Mouse (Mus musculus): ENCODE measurements at regions not wholly inside any gene's neighbourhood (a gene's known extent, or its start where the extent isn't known, plus 50 kb on each side); places are given as distances from the start of the nearest gene placed in this dataset.
A peak's percentile ranks its signal among the peaks of the same experiment; 100 is the strongest.

DNA sequence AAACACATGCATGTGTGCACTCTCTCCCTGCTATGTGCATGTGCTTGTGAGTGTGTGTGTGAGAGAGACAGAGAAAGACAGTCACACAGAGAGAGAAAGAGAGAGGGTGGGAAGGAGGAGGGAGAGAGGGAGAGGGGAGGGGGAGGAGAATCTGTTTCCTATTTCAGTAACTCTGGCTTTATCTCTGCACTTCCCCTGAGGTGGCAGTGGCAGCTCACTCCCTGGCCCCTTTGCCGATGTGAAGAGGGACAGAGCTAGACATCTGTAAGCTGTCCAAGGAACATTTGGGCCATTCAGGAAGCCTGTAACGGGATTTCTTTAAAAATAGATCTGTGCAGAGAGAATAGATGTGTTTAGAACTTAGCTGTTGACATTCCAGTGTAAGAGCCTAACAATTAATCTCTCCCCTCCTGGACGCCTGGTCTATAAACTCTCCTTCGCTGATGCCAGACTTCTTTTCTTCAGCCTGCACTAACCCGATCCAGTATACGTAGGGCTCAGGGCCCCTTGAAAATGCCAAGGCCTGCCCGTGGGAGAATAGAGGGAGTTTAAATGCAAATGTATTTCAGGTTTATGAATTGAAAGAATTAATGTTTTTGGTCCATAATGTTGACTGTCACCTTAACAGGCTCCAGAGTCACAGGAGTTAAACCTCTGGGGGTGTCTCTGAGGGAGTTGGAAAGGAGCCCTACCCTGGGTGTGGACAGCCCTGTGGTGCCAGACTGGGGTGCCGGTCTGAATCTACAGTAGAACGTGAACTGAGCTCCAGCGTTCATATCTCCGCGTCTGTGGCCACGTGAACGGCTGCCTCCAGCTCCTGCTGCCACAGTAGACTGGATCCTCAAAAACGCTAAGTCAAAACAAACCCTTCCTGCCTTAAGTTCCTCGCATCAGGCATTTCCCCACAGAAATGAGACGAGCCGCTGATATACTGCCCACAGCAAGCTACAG lies 336.6 kb upstream of the Gm10131 start:
- DNase-seq = no peak

DNA sequence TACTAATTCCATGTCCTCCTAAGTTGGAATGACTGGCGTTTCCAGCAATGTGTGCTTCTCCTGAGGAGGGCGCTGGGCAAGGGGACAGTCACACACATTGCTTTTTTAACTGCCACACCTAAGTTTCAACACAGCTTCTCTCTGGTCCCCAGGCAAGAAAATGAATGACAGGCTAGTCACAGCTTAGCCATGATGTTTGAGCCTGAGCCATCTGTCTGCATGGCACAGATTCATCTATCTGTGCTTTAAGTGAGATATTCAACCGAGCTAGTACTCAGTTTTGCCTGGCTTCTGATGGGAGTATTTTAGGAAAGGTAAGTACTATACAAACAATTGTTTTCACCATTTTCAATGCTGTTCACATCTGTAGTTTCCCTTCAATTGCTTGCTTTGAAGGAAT lies 331.2 kb upstream of the Gm10131 start:
- DNase-seq = no peak

DNA sequence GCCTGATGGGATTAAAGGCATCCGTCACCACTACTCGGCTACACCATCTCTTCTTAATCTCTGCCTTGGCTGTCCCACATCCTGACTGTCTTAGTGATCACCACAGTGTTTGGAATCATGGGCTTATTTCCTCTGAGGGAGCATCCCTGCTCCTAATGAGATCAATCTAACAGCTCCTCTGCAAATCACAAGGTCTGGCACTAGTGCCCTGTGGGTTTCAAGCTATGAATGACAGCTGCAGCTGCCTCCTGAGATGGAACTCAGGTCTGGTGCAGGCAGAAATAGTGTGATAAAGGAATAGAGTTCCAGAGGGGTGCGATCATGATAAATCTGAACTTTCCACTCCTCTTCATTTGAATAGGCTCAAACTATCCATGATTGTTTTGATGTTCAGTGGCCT lies 330.2 kb upstream of the Gm10131 start:
- DNase-seq = no peak

DNA sequence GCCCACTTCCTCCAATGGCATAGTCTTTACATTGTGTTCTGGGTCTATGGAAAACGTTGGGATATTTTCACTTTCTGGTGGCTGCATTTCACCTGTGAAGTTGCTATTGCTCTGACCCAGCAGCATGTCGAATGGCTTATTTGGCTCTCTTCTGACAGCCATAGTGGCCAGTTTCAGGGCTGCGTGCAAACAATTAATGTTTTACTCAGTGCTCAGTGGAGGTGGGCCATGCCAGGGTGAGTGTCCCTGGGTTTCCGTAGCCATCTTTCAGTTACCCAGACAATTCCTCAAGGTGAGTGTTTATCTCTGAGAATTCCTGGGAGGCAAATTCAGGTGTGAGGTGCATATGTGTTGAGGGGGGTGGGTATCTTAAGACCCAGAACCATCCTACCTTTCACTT lies 329.2 kb upstream of the Gm10131 start:
- DNase-seq = peak; percentile 20 to 39

DNA sequence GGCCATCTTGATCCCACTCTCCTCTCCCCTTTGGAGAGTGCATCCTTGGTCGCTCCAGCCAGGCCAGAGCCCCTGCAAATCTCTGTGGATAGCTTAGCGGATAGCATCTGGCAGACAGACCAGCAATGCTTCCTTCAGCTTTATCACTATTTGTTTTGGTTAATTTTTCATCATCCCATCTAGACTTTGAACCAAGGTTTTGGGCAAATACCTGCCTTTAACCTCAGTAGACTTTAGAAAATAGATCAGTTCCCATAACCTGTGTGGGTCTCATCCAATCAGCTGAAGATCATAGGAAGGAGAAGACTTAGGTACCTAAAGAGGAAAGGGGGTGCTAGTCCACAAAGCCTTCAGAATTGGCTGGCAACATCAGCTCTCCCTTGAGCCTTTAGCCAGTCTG lies 327.2 kb upstream of the Gm10131 start:
- DNase-seq = no peak

DNA sequence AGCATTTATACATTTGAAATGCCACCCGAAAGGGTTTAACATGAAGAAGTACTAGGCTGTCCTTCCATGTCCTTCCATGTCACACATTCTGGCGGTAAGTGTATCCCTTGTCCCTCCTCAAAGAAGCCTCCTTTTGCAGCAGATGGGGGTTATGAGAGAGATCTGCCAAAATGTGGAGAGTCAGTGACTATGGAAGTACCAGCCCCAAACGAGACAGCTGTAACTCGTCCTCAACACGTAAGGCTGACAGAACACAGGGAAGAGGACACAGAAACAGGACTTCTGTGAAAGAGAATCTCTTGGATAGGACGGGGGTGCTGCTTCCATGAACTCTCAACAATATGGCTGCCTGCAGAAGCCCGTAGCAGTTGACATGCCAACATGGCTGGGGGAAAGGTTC lies 320.4 kb upstream of the Gm10131 start:
- DNase-seq = no peak

DNA sequence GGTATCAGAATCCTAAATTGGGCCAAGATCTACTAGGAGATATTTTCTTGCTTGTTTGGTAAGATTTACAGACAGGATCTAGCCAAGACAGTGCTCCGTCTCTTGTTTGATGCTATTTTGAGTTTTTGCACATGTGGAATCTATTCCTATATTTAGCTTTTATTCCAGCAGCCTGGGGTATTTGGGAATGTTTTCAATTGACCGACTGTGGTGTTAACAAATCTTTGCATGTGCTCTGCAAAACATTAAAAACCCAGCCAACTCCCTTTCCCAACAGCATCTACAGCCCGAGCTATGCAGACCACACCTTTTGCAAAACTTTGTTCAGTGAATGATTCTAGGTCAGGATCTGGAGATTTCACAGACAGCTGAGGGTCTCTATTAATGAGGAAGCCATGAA lies 317.7 kb upstream of the Gm10131 start:
- no peak for DNase-seq

DNA sequence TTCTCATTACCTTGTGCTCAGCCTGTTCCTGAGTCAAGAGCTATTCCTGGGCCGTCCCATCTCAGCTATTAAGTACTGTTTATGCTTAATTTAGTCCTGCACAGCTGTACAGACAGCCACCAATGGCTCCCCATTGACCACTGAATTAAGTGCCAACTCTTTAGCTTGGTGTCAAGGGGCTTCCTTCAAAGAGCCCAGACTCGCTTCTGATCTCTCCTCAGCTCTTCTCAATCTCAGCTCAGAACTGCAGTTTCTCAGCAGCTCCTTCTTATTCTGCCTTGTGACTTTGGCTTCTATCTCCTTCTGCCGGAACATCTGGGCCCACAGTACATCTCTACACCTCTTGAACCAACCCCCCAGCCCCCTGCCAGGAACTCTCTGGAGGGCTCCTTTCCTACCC lies 290.0 kb upstream of the Gm10131 start:
- DNase-seq = no peak

DNA sequence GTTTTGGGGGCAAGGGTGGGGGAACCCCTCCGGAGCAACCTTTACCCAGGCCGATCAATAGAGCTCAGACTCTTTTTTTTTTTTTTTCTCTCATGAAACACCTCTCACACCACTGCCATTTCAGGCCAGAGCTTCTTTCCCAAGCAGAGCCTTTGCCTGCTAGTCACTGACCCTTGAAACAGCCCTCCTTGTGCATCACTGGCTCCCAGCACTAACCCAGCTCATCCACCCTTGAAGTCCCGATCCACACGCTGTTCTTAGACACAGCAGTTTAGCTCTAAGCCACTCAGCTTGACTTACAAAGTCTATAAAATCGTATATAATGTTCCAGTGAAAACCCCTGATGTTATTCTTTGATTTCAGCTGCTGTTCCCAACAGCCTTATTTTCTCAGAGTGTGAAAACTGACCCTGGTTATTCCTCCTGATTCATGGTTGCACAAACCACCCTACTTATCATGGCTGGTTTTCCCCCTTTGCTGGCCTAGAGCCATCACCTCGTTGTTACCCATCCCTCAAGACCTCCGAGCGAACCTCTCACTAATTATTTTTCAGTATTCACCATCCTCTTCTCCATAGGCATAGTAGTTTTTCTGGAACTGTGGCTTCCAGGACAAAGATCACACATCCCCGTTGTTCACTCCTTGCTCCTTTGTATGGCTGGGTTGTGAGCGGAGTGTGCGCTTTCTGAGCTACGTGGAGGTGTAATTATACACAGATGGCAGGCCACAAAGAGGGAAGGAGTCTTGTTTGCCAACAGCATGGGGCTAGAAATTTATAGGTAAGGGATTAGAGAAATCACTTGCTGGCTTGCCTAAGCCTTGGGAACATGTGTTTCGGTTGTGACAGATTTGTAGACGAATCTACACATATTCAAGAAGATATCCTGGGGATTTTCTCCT lies 287.6 kb upstream of the Gm10131 start:
- no peak for DNase-seq

DNA sequence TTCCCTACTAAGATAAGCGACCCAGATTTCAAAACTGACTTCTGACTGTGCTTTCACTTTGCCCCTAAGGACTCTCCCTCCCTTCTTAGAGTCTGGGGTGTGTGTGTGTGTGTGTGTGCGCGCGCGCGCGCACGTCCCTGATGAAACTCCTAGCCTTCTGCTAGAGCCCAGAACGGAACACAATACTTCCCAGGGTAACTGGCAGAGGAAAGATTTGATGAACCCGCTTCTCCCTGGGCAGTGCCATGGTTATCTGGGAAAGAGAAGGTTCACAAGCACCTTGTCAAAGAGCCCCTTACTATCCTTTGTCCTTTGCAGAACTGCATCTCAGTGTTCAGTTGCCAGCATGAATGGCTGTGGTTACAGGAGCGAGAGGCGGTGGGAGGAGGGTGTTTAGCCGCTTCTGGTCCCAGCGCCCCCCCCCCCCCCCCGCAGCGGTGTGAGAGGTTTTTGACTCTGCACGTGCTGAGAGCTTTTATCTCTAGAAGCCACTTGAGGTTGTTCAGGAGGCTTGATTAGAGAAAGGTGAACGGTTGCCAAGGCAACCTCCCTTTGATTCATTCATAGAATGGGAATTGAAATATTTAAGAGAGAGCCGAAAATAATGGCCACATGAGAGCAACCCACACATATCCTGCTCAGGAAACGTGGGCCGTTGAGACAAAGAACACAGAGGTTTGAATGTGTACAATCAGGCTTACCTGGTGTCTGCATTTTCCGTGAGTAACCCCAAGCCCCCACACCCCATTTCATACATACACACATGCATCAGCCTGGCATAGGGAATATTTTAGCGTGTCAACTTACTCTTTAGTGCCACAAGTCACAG lies 286.3 kb upstream of the Gm10131 start:
- DNase-seq = no peak

DNA sequence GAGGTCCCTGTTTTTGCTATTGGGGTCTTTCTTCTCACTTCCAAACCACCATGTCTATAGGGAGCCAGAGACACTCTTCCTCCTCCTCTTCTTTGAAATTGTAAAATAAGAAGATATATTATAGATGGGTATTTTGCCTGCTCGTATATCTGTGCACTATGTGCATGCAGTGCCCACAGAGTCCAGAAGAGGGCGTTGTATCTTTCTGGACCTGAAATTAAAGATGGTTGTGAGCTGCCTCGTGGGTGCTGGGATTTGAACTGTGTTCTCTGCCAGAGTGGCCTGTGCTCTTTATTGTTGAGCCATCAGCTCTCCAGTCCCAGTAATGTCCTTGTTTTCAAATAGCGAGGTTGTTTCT lies 285.7 kb upstream of the Gm10131 start:
- no peak for DNase-seq

DNA sequence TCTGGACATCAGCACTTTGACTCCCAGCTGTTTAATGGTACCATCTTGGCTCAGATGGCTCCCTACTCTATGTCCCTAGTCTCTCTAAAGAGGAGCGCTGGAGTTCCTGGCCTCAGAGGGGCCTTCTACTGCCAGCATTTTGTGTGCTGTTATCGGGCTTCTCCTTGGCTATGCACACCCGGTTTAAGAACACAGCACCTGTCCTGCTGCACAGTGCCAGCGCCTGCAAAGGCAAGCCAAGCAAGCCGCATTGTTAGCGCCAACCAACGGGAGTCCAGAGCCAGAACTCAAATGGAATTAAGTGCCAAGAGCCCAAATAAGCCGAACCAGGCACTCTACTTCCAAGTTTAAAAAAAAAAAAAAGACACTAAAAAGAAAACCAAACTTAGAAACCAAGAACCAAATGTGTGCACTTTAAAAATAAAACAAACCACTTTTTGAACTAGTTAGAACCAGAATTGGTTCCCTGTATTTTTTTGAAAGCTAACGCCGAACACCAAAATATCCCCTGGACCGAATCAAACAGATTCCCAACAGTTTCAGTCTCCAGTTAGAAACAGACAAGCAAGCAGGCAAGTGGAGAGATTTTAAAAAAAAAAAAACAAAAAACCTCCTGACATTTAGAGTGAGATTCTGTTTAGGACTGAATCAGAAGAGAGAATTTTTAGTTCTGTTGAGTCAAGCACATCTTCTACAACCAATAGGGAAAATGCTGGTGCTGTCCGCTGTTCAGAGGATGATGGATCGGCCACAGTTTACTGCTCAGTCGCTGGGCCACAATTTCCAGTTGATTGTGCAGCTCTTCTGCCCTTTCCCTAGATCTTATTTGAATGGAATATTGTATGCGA lies 281.7 kb upstream of the Gm10131 start:
- DNase-seq = no peak

DNA sequence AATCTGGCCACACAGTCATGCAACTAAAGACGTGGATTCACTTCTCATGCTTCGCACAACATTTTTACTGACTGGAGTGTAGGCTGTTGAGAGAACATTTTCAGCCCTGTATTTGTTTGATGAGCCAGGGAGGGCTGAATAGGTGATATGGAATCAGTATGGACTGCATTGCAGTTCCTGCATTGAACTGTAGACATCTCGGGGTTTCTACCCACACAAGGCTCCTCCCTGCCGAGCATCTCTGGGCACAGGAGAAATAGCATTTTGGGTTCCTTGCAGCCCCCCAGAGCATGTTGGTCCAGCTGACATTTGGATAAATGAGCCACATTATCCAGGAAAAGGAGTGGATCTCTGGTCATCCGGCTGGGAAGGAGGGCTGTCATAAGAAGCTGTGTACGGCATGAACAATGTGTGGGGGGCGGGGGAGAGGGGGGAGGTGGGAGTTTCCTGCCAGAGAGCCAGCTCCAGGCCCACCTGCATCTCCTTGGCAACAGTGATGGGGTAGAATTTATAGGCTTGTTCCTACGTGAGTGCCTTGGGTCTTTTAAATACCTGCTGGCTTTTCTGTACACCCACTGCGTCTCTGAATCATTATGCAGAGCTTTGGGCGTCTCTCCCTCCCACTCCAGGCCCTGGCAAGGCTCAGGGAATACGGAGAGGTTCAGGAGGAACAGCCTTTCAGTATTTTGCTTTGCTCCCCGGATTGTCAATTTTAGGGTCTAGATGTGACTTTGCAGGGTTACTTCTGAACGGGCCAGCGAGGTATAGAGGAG lies 280.9 kb upstream of the Gm10131 start:
- no peak for DNase-seq

DNA sequence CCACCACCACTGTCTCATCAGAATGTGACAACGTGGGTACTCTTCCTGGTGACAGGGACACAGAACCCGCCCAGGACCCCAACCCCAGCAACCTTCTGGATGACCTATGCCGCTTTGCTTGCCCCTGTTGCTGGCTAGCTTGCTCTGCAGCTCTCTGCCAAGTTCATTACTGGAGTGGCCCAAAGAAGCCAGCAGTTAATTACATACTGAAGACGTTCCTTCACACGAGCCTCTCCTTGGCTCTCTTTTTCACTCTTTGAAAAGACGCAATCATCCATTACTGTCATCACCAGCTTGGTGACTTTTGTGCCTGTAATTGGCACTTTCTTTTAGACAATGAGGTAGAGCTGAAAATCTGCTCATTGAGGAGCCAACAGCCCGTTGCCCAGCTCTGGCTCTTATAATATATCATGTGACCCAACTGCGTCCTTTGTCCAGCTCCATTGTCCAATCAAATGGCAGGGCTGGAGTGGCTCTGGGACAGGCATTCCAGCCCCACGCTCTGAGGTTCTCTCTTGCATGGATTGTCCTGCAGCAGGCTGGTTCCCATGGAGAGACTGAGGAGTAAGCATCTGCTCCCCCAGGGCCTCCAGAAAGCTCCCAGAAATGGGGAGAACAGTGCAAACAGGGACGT lies 274.4 kb upstream of the Gm10131 start:
- no peak for DNase-seq

DNA sequence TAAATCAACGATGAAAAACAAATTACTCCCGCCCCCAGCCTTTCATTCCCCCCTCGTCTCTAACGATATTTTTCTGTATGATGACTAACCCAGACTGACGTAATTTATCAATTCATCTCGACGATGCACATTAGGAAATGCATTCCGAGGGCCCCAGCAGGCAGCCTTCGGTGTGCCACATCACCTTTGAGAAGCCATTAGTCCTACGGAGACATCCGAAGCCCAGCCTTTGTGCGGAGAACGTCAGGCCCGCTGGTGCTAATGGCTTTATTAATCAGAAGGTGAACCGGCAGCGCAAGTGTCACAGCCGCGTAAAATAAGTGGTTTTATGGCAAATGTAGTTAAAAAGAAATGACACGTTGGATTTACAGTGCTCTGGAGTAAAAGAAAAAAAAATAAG lies 269.1 kb upstream of the Gm10131 start:
- DNase-seq = no peak

DNA sequence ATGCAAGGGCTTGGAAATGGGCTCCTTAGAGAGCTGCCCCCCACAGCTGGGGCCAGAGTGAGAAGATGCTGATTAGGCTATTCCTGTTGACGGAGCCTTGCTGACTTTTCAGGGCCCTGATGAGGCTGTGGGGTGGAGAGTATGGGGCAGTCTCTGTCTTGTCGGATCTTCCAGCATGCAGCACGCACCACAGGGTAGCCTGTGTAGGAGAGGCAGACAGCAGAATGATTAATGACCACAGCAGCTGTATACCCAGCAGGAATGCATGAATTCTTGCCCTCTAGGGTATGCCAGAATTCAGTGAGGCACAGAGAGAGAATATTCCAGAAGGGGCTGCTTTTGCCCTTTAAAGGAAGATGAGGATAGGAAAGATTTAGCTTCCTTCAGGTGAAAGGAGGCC lies 265.6 kb upstream of the Gm10131 start:
- no peak for DNase-seq

DNA sequence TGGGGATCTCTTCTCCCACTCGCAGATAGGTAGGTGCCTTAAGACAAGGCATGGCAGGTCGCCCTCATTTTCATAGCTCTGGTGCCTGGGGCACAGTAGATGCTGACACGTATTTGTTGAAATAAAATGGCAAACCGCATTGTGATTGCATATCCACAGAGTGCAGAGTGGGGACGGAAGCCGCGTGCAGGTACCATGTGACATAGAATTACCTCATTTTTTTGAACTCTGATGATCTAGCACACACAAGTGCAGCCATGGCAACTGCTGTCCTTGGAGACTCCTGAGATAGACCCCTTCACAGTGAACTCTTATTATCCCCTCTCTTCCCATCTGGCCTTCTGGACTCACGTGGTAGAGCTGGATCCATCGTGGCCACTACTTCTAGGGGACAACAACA lies 262.7 kb upstream of the Gm10131 start:
- no peak for DNase-seq

DNA sequence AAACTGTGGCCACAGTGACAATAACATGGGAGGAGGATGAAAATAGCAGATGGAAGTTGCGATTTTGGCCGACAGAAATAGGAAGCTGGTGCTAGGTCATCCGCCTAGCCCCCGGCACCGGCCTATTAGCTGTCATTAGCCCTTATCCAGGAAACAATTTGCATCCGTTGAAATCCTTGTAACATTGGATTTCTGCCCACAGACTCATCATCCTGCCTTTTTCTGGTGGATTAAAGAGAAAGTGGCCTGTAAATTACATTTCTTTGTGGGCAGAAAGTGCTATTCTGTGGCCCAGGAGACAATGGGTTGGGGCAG lies 261.1 kb upstream of the Gm10131 start:
- no peak for DNase-seq

DNA sequence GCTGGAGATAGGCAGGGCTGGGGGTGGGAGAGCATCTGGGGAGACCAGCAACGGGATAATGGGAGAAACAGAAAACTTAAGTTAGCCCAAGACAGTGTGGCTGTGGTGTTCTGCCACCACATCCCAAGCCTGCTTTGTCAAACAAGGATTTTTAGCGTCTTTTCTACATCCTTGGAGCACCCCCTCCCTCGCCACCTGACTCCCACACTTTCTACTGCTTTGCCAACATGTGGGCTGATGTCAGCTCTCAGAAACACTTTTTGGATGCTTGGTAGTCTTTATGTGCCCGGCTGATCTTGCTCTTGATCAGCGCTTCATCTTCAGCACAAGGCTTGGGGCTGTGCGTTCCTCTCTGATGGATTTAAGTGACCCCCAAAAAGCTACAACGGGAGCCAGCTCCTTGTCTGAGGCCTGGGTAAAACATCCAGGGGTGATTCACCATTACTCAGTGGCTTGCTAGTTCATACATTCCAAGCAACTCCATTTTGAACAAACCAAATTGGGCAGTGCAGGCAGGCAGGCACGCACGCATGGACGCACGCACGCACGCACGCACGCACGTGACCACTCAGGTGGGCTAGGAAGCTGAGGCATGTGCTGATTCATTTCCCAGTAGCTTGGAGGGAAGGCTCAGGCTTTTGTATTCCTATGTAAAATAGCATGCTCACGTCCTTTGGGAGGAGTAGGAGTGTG lies 260.6 kb upstream of the Gm10131 start:
- DNase-seq = no peak

DNA sequence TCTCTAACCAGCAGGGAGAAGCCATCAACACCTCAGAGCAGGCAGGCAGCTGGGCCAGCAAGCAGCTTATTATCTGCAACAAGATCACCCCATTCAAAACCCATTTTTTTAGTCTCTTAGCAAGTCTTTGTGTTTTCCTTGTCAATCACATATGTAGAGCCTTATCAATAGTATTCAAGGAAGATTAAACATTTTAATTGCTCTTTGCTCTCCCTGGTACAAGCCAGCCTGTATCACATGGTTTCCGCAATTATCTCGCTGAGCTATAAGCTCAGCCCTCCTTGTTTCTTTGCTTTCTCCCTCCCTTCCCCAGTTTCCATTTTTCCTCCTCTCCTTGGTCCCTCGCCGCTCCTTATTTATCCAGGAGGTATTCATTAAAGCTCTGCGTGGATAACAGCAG lies 259.9 kb upstream of the Gm10131 start:
- no peak for DNase-seq

Measured in kidney, adult 8-10 months (tissue).